Mouse (Mus musculus): Measurements from ENCODE around the gene Samd4b. TPM values are rescaled to one million over a fixed set of nuclear protein-coding genes. Genes with fewer than 3 reads are reported as not detected.

The Samd4b gene
- polyA plus RNA-seq, 1 experiment from 2014 or later = 40.2 TPM

DNA sequence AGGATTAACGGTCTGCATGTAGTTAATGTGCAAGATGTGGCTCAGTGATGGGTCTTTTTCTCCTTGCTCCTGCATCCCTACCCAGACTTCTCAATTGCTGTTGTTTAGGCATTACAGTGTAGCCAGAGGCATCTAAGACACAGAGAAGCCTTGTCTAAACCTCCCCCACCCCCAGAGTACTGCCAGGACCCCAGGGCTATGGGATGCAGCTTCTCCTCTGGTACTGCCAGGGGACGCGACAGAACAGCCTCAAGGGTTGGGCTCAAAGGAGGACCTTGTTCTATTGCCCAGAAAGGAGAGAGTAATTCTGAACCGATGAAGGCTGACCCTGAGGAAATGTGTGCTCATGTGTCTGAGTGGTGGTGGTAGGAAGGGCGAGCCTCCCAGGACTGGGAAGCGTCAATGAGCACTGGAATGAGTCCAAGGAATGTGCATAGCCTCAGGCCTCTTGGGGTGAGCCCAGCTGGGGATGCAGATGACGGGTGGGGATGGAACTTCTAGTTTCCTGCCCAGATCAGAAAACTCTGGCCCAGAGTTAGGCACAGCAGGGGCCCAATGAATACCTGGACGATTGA, 179.8 kb downstream of the Samd4b start:
- H3K27me3 ChIP-seq (ENCODE audit: low read depth, poor library complexity, severe bottlenecking) = no peaks in the 10 kb centered on the region
- H3K4me1 ChIP-seq = no peaks in the 10 kb centered on the region
- H3K27ac ChIP-seq = no peak overlapping the region
- DNase-seq (ENCODE audit: low spot score) = no peak
- 90% methylated on average over 8 of the region's 8 CpGs for WGBS
- H3K4me3 ChIP-seq = no peak overlapping the region
- no peaks in the 10 kb centered on the region for H3K9me3 ChIP-seq (replicated peaks)
- peaks cover 99% of the 10 kb centered on the region for H3K36me3 ChIP-seq

DNA sequence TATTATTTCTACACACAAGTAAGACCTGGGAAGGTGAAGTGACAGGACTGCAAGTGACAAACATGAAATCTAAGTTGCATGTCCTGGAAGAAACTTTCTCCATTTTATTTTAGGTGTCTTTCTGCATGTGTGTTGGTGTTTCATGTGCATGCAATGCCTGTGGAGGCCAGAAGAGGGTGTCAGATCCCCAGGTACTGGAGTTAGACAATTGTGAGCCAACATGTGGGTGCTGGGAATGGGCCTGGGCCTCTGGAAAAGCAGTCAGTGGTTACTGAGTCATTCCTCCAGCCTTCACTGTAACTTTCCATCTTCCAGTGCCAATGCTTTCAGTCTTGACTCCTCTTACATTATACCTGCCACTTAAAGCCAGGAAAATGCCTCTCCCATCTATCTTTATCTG, 180.6 kb downstream of the Samd4b start:
- Histone ChIP-seq H3K9me3 (replicated peaks) (no peaks in the 10 kb centered on the region), H3K4me1 (no peaks in the 10 kb centered on the region), H3K27ac (no peak overlapping the region), H3K4me3 (no peak overlapping the region), H3K36me3 (peaks cover 99% of the 10 kb centered on the region), H3K27me3 (ENCODE audit: low read depth, poor library complexity, severe bottlenecking) (no peaks in the 10 kb centered on the region)
- DNase-seq (ENCODE audit: low spot score) = no peak

DNA sequence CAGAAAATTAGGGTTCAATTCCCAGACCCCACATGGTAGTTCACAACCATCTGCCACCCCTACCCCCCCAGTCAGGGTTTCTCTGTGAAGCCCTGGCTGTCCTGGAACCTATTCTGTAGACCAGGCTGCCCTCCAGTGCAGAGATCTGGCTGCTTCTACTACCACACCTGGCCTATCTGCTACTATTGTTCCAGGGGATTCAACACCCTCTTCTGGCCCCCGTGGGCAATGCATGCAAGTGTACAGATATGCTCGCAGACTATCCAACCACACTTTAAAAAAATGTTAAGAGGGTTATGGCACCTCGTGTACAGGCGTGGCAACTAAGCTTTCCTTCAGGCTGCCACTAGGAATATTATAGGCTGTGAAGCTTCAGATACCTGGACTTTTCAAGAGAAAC, 185.1 kb downstream of the Samd4b start:
- Histone ChIP-seq H3K27me3 (ENCODE audit: low read depth, poor library complexity, severe bottlenecking) (no peaks in the 10 kb centered on the region), H3K4me3 (no peak overlapping the region), H3K4me1 (no peaks in the 10 kb centered on the region), H3K9me3 (replicated peaks) (no peaks in the 10 kb centered on the region), H3K27ac (no peak overlapping the region), H3K36me3 (peaks cover 97% of the 10 kb centered on the region)
- 92% methylated on average over 4 of the region's 4 CpGs for WGBS
- DNase-seq (ENCODE audit: low spot score) = no peak

DNA sequence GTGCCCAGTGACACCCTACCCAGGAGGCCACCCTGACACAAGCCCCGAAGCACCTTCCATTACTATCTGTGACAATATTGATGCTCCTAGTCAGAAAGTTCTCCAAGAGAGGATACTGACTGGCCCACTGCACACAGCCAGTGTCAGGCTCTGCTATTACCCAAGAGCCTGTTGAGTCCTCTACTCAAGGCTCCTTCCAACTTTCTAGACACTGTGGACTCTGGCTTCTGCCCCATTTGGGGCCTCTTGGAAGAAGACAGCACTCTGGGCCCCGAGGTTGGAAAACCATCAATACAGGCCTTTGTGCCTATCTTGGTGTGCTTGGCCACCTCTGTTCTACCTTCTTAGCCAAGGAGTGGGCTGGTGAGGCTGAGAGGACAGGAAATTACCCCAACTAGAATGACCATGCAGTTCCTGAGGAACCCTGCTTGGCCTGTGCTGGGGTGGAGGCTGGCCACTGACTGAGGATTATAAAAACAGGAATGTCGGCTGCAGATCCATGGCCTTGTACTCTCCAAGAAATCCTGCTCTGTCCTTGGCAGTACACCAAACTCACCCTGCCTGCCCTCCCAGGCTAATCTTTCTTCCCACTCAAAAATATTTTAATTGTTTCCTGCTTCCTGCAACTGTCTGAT, 187.0 kb downstream of the Samd4b start:
- Histone ChIP-seq H3K4me1 (no peaks in the 10 kb centered on the region), H3K4me3 (no peak overlapping the region), H3K27ac (no peak overlapping the region), H3K27me3 (ENCODE audit: low read depth, poor library complexity, severe bottlenecking) (no peaks in the 10 kb centered on the region), H3K36me3 (peaks cover 97% of the 10 kb centered on the region), H3K9me3 (replicated peaks) (no peaks in the 10 kb centered on the region)
- 92% methylated on average over 3 of the region's 3 CpGs for WGBS
- DNase-seq (ENCODE audit: low spot score) = no peak

DNA sequence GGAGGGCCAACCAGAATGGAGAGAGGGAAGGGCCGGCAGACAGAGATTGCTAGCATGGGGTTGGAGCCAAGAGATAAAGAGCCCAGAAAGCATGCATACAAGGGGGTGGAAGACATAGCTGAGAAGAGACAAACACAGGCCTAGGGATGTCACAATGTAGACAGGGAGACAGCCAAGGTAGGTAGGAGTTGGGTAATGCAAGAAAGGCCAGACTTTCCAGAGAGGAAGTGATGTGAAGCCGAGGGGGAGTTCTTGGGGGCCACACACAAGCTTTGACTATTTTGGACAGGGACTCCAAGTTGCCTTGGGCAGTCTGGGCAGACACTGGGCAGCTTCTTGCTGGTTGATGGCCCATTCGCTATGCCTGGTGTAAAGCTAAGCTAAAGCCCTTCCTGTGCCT, 196.0 kb downstream of the Samd4b start:
- Histone ChIP-seq H3K27ac (no peak overlapping the region), H3K4me3 (no peak overlapping the region), H3K27me3 (ENCODE audit: low read depth, poor library complexity, severe bottlenecking) (no peaks in the 10 kb centered on the region), H3K36me3 (peaks cover 98% of the 10 kb centered on the region), H3K9me3 (replicated peaks) (no peaks in the 10 kb centered on the region), H3K4me1 (no peaks in the 10 kb centered on the region)
- 81% methylated on average over 3 of the region's 3 CpGs for WGBS
- no peak for DNase-seq (ENCODE audit: low spot score)

DNA sequence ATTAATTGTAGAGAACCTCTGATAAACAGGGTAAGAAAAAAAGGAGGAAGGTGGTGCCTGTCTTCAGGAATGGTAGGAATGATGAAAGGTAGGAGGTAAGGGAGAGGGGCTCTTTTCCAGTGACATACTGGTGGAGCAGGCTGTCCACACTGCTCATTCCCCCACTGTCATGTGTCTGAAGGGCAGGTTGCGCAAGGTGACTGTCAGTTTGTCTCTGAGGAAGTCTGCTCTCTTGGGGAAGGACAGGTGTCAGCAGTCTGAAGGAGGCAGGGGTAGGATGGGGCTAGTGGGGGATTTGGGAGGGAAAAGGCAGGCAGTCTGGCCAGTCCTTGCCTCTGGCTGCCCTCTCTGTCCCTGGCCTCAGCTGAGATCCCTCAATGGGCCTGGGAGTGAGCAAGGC, 196.9 kb downstream of the Samd4b start:
- Histone ChIP-seq H3K4me3 (no peak overlapping the region), H3K36me3 (peaks cover 98% of the 10 kb centered on the region)

DNA sequence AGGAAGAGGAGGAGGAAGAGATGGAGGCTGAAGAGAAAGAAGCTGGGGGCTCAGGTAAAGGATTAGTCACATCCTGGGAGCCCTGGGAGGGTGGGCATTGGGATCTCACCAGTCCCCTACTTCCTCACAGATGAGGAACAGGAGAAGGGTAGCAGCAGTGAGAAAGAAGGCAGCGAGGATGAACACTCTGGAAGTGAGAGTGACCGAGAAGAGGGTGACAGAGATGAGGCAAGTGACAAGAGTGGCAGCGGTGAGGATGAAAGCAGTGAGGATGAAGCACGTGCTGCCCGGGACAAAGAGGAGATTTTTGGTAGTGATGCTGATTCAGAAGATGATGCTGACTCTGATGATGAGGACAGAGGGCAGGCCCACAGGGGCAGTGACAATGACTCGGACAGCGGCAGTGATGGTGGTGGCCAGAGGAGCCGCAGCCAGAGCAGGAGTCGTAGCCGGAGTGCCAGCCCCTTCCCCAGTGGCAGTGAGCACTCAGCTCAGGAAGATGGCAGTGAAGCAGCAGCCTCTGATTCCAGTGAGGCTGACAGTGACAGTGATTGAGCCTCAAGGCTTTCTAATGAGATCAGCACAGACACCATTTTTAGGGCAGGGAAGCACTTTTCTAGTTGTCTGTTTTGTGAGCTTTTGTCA, 199.1 kb downstream of the Samd4b start:
- H3K4me3 ChIP-seq = no peak overlapping the region
- H3K9me3 ChIP-seq (replicated peaks) = no peaks in the 10 kb centered on the region
- H3K27me3 ChIP-seq (ENCODE audit: low read depth, poor library complexity, severe bottlenecking) = no peaks in the 10 kb centered on the region
- 90% methylated on average over 10 of the region's 10 CpGs for WGBS
- DNase-seq (ENCODE audit: low spot score) = no peak
- H3K36me3 ChIP-seq = peaks cover 94% of the 10 kb centered on the region
- no peak overlapping the region for H3K27ac ChIP-seq
- peaks cover 2% of the 10 kb centered on the region for H3K4me1 ChIP-seq

More for the DNA sequence above, 196.9 kb downstream of the Samd4b start:
- DNase-seq (ENCODE audit: low spot score) = no peak
- no peak overlapping the region for H3K27ac ChIP-seq
- no peaks in the 10 kb centered on the region for H3K27me3 ChIP-seq (ENCODE audit: low read depth, poor library complexity, severe bottlenecking)
- WGBS = 87% methylated on average over 1 of the region's 1 CpGs
- H3K4me1 ChIP-seq = no peaks in the 10 kb centered on the region
- H3K9me3 ChIP-seq (replicated peaks) = no peaks in the 10 kb centered on the region

DNA sequence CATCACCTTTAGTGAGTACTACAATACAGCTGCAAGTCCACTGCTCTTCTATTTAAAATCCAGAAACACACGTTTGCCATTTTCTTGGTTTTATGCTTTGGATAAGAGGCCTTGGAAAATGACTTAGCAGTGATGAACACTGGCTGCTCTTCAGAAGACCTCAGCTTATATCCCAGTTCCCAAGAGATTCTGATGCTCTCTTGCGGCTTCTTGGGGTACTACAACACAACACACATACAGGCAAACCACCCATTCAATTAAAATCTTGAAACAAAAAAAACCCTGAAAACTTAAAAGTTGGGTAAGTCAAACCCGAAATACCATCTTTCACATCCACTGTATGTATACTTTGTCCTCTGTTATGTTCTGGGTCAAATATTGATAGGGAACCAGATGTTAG, 199.9 kb downstream of the Samd4b start:
- no peak overlapping the region for H3K27ac ChIP-seq
- H3K36me3 ChIP-seq = peaks cover 86% of the 10 kb centered on the region
- no peak for DNase-seq (ENCODE audit: low spot score)
- H3K27me3 ChIP-seq (ENCODE audit: low read depth, poor library complexity, severe bottlenecking) = no peaks in the 10 kb centered on the region
- H3K4me3 ChIP-seq = no peak overlapping the region
- H3K4me1 ChIP-seq = peaks cover 10% of the 10 kb centered on the region
- H3K9me3 ChIP-seq (replicated peaks) = no peaks in the 10 kb centered on the region
- 72% methylated on average over 3 of the region's 3 CpGs for WGBS

DNA sequence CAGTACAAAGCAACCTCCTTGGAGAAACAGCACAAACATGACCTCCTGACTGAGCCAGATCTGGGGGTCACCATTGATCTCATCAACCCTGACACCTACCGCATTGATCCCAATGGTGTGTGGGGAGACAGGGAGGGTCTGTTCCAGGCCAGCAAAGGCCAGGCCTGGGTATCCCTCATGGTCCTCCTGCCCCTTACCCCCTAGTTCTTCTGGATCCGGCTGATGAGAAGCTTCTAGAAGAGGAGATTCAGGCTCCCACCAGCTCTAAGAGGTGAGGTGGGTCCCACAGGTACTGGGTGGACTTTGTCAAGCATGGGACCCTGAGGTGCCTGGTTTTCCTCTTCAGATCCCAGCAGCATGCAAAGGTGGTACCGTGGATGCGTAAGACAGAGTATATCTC, 202.5 kb downstream of the Samd4b start:
- H3K27me3 ChIP-seq (ENCODE audit: low read depth, poor library complexity, severe bottlenecking) = no peaks in the 10 kb centered on the region
- no peak for DNase-seq (ENCODE audit: low spot score)
- peaks cover 17% of the 10 kb centered on the region for H3K4me1 ChIP-seq
- no peak overlapping the region for H3K4me3 ChIP-seq
- H3K27ac ChIP-seq = no peak overlapping the region
- 94% methylated on average over 4 of the region's 4 CpGs for WGBS
- H3K36me3 ChIP-seq = peaks cover 65% of the 10 kb centered on the region
- H3K9me3 ChIP-seq (replicated peaks) = no peaks in the 10 kb centered on the region

DNA sequence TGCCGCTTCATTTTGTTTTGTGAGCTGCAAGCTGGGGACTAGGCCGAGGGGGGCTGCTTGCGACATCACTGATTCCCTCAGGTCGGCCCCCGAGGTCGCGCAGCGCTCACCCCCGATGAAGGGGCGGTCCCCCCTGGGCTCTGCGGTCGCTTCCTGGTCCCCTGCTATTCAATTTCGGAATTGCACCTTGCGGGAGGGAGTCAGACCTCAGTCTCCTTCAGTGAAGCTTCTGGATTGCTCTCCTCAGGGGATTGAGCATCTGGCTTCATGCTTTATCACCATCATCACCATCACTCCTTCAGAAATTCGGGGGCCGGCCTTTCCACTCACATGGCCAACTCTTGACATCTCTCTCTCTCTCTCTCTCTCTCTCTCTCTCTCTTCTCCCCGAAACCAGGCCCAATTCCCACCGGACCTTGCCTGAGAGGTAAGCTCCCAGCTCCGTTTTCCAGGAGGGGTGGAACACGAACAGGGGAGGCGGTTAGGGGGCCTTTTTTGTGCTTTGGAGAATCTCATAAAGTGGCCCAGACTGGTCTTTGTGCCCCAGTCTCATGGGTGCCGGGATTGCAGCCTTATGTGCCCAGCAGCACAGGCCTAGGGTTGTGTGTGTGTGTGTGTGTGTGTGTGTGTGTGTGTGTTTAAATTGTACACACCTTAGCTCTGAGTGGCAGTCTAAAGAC, 204.5 kb downstream of the Samd4b start:
- H3K4me1 ChIP-seq = peaks cover 17% of the 10 kb centered on the region
- H3K27ac ChIP-seq = peak overlapping the region; percentile 86
- peak overlapping the region; percentile 97 for H3K4me3 ChIP-seq
- WGBS = 5% methylated on average over 22 of the region's 22 CpGs
- H3K27me3 ChIP-seq (ENCODE audit: low read depth, poor library complexity, severe bottlenecking) = no peaks in the 10 kb centered on the region
- H3K36me3 ChIP-seq = peaks cover 65% of the 10 kb centered on the region
- no peak for DNase-seq (ENCODE audit: low spot score)
- H3K9me3 ChIP-seq (replicated peaks) = no peaks in the 10 kb centered on the region

DNA sequence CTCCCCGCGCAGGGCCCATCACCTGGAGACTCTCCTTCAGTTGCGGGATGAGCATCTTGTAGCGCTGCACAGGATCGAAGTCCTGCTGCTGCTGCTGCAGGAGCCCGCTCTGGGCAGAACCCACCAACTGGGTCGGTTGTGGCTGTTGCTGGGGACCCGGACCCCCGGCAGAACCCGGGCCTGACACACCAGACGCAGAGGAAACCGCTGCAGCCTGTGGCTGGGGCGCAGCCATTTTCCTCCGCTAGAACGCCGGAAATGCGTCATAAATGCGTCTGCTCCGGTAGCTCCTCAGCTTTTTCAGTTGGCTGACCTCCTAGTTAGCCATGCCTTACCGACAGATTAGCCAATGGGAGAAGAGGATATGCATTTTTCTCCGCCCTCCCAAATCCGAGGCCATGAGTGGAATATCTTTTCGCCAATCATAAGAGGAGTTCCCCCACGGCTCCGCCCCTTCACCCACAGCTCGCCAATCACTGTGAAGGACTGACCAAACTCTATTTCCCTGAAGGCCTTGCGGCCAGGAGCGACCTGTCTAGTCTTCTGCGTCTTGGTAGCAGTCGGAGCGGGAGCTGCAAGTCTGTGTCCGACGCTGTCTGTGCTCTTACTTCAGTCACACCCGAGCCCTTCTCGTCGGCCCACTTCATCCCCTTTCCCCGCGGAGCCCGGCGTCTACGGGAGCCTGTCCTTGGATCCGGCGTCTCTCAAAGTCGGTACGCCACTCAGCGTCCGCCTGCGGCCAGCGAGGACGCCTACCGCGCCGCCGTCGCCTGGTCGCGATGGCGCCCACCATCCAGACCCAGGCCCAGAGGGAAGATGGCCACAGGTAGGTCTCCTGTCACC, 205.3 kb downstream of the Samd4b start, which contains the start of the genes Med29 and Paf1:
Gene Med29, minus strand, starts transcription at position 280 of the 843 bp plus-strand sequence.
Gene Paf1, plus strand, starts transcription at position 523 of the 843 bp plus-strand sequence.
- Histone ChIP-seq H3K36me3 (peaks cover 65% of the 10 kb centered on the region), H3K4me1 (peaks cover 17% of the 10 kb centered on the region), H3K27ac (peak within 1 kb of the TSS; percentile 87), H3K9me3 (replicated peaks) (no peaks in the 10 kb centered on the region), H3K4me3 (peak within 1 kb of the TSS; percentile 97), H3K27me3 (ENCODE audit: low read depth, poor library complexity, severe bottlenecking) (no peaks in the 10 kb centered on the region)
- WGBS = under 1% methylated on average over 58 of the region's 58 CpGs
- DNase-seq (ENCODE audit: low spot score) = peak; percentile 90

DNA sequence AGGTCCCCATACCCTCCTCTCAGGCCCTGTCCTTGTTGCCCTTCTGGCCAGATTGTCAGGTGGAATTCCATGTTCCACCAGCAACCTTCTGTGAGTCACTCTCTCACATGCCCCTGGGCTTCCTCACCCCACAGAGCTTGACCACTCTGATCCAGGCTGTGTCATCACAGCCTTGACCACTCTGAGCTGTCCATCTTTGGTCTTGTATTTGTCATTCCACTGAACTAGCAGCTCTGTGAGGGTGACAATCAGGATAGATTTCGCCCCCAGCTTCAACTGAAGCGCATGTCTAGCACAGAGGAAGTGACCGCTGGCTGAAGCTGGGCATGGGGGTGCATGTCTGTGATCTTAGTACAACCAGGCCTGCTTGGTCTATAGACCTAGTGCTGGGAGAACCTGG, 207.6 kb downstream of the Samd4b start:
- Histone ChIP-seq H3K27me3 (ENCODE audit: low read depth, poor library complexity, severe bottlenecking) (no peaks in the 10 kb centered on the region), H3K36me3 (peaks cover 65% of the 10 kb centered on the region), H3K27ac (no peak overlapping the region), H3K4me1 (peaks cover 27% of the 10 kb centered on the region), H3K9me3 (replicated peaks) (no peaks in the 10 kb centered on the region), H3K4me3 (no peak overlapping the region)
- DNase-seq (ENCODE audit: low spot score) = no peak
- WGBS = 98% methylated on average over 3 of the region's 3 CpGs

Data from limb, embryonic 10.5 days (tissue).